Mouse (Mus musculus) cortical plate, adult 2 months (tissue): Measurements from ENCODE around the gene Tenm2.

ENCODE experiments used
- CTCF ChIP-seq: fragments of 200-500 bp; IDR thresholded peaks from 2 replicates; pipeline ENCODE4 v1.5.1; 2011; ENCODE audit warnings: mild to moderate bottlenecking, control low read depth, low read length; ENCODE audit not compliant: insufficient read depth; ENCODE audit errors: extremely low read depth
- POLR2A ChIP-seq: fragments of 200-500 bp; IDR thresholded peaks from 2 replicates; pipeline ENCODE4 v1.6.1; 2011; ENCODE audit warnings: mild to moderate bottlenecking, low read length, control low read depth; ENCODE audit not compliant: insufficient read depth; ENCODE audit errors: extremely low read depth

DNA sequence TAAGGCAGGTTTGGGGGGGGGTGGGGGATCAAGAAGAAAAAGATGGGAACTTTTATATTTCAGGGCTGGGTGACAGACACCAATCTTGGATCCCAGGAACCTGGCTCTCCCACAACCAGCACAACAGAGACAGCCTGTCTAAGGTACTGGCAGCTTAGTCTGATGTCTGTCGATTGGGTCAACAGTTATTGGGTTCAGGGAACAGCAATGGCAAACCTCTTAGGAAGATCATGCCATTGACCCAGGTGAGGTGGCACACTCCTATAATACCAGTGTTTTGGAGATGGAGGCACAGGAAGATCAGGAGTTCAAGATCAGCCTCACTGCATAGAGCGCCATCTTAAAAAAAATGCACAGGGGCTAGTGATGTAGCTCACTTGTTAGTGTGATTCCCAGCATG lies 1273.3 kb downstream of the Tenm2 start:
- TF ChIP-seq CTCF (no peak), POLR2A (no peak)
